Mouse (Mus musculus): ENCODE results near the gene Gucy2c.
"Not testable (repeated sequence)": the region's sequence is repeated elsewhere in the genome, so short reads cannot be mapped to it uniquely, and the experiment has no call there.

The Gucy2c gene

DNA sequence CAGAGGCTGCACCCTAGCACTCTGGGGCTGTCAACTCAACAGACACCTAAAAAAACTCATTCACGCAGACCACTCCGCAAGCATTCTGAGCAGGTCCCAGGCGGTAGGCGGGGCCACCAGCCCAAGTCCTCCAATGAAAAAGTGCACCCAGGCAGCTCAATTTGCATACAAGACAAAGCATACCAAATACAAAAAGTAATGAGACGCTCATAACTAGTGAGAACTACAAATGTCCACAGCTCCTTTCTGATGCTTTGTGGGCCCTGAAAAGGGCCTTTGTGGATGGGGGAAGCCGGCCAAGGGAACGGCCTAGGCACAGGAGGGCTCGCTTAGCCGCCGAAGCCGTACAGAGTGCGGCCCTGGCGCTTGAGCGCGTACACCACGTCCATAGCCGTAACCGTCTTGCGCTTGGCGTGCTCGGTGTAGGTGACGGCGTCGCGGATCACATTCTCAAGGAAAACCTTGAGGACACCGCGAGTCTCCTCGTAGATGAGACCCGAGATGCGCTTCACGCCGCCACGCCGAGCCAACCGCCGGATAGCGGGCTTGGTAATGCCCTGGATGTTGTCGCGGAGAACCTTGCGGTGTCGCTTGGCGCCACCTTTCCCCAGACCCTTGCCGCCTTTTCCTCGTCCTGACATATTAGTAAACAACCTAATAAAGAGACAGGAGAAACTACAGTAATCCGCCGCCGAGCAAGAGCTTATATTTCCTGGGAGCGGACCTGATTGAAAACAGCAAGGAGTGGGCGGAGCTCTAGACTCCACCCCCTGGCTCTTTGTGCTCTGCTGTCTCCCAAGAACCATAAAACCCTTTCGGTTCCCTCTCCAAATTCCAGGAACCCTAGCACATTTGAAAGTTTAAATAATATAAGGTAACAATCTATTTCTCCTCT is 22.4 kb upstream of the Gucy2c start, which contains the start of gene Hist4h4:
Hist4h4 (minus strand) TSS at position 677 of the 895 bp plus-strand sequence.
- peak; percentile 96 to 98 for DNase-seq (ENCODE audit: low spot score in 2 of 2)

DNA sequence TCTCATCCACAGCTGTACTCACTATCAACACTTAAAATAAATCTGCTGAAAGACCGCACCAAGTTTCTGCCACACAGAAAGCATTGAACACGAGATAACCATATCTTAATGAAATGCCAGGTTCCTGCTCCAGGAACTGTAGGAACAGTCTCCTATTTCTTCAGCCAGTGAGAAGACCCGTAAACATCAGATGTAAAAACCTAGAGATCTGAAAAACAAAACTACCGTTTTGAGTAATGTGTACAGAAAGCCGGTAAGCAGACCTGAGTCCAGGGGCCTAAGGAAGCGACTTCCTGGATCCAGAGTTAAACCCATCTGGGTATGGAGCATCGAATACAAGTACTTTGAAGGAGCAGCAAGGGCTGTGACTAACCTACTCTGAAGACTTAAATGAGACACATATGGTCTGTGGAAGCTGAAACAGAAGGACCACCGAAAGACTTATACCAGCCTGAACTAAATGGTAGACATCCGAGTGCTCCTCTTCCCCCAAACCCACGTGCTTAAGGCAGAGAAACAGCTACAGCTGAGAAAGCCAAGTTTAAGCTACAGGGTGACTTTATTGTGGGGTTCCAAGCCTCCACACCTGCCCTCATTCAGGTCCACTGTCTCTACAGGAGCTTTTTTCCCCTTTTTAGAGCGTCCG is 21.7 kb upstream of the Gucy2c start:
- DNase-seq (ENCODE audit: low spot score in 2 of 2), result no peak

DNA sequence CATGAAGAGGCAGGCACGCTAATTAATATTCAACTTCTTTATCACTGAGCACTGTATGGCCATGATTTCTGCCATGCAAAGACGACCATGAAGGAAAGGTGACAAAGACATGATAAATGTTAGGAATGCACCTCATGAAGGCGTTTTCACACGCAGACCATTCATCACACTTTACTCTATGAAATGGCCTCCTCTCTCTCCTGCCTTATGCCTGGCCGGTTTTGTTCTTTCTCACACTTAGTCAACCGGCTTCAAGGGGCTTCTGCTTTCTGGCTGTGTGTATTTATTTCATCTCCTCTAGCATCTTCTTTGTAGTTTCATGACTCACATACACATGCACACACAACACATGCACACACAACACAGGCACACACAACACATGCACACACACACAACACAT is 19.7 kb upstream of the Gucy2c start:
- DNase-seq (ENCODE audit: low spot score in 2 of 2), result no peak

DNA sequence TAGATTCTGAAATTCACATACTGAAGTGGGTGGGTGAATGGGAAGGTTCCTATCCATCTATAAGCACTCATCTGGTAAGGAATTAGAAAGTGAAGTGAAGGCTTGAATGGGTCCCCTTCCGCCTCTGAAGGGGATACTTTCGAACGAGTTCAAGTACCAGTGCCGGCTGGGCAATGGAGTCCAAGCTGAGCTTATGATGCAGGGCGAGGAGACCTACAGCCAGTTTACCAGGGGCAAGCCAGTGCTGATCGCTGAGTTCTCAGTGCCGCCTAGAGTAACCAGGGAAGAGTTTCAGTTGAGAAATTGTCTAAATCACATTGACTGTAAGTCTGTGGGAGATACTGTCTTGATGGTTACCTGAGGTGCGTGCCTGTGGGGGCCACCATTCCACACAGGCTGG is 19.1 kb upstream of the Gucy2c start:
- DNase-seq (ENCODE audit: low spot score in 2 of 2), result no peak

DNA sequence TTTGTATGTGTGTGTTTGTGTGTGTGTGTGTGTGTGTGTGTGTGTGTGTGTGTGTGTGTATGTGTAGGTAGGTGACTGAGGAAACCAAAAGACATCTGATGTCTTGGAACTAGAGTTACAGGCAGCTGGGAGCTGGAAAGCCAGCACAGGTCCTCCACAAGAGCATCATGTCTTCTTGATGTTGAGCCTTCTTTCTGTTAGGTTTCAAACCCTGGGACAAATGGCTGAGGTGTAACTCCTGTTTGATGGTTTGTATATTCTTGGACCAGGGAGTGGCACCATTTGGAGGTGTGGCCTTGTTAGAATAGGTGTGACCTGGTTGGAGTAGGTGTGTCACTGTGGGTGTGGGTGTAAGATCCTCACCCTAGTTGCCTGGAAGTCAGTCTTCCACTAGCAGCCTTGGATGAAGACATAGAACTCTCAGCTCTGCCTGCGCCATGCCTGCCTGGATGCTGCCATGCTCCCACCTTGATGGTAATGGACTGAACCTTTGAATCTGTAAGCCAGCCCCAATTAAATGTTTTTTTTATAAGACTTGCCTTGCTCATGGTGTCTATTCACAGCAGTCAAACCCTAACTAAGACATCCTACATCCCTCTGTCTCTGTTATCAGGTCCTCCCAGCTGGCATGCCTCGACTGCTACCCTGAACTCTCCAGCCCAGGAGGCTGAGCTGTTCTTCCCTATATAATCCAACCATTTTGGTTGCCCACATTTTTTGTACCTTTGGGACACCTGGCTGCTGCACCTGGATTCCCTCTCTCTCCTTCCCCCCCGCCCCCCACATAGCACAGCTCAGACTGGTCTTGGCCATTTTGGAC is 16.5 kb upstream of the Gucy2c start:
- not testable (repeated sequence) for DNase-seq (ENCODE audit: low spot score in 2 of 2)

DNA sequence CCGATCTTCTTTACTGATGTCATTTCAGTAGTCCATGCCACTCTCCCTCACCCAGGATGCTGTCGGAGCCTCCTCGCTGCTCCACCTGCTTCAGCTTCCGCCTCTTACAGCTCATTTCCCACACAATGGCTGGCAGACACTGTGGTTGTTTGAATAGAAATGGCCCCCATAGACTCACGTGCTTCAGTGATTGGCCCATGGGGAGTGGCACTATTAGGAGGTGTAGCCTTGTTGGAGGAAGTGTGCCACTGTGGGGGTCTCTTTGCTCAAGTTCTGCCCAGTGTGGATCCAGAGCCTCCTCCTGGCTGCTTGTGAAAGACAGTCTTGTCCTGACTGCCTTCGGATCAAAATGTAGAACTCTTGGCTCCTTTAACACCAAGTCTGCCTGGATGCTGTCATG is 14.3 kb upstream of the Gucy2c start:
- DNase-seq (ENCODE audit: low spot score in 2 of 2), result no peak

DNA sequence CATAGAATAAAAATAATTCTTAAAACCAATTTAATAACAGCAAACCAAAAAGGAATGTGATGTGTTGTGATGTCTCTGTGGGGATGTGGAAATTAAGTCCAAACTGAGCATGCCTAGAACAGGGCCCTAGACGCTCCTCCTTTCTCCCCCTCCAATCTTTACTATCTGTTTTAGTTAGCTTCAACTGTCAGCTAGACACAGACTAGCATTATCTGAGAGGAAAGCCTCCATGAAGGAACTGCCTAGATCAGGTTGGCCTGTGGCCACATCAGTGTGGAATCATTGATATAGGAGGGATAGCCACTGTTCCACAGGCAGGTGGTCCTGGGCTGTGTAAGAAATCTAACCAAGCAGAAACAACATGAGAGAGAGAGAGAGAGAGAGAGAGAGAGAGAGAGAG is 13.5 kb upstream of the Gucy2c start:
- no peak for DNase-seq (ENCODE audit: low spot score in 2 of 2)

DNA sequence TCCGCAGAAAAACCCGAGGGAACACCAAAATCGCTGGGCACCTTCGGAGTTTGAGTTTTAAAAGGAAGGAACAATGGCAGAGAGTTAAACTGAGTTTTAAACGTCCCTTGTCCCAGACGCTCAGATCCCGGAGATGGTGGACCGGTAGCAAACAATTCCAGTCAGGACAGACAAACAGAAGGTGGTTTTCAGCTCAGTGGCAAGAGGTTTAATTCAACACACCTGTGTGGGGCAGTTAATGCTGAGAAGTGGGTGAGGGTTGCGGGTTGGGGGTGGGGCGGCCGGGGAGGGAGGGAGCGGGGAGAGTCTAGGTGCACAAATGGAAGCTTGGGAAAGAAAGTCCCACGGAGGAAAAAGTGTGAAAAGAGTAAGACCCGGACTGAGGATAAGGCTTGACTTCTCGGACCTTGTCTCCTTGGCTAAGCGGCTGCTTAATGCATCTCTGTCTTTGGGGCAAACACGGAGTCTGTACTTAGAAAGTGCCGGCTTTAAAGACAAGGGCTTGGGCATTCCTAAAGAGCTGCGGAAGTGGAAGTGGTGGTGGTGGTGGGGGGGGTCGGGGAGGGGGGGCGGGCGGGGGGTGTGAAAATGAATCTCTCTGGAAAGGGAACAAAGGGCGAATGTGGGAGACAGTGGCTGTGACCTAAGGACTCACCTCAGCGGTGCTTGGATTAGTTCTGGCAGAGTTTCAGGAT is 12.4 kb upstream of the Gucy2c start:
- DNase-seq (ENCODE audit: low spot score in 2 of 2), result no peak

DNA sequence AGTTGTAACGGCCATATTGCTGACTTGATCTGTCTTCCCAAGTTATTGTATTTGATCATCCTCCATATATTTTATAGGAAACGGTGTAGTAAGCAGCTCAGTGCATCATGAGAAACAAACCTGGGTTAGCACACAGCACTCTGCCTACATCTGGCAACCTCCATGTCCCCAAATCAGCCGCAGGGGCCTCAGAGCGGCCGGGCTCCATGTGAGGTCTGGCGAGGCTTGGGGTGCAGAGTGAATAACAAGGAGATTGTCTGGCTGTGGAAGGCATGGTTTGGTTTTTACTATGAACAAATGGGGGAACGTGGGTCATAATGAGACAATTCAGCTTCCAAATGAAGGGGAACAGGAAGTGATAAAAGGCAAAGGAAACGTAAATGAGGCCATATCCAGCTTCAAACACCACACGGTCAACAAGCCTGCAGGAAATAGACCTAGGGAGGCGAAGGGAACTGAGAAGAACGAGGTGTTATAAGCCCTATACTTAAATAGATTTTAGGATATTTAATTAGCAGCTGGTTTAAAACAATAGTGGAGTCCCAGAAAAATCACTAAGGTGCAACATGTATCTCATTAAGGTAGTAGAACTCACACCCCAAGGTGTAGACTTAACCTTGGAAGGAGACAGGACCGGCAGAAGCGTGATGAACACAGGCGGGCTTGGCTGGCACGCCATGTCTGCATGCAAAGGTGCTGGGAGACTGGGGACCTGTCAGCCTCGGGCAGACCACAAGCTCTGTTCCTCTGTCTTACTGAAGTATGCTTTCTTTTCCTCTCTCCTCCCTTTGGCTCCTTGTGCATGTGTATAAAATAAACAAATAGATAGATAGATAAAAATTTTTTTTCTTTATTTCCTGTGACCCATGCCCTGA is 11.6 kb upstream of the Gucy2c start:
- DNase-seq (ENCODE audit: low spot score in 2 of 2), result no peak

DNA sequence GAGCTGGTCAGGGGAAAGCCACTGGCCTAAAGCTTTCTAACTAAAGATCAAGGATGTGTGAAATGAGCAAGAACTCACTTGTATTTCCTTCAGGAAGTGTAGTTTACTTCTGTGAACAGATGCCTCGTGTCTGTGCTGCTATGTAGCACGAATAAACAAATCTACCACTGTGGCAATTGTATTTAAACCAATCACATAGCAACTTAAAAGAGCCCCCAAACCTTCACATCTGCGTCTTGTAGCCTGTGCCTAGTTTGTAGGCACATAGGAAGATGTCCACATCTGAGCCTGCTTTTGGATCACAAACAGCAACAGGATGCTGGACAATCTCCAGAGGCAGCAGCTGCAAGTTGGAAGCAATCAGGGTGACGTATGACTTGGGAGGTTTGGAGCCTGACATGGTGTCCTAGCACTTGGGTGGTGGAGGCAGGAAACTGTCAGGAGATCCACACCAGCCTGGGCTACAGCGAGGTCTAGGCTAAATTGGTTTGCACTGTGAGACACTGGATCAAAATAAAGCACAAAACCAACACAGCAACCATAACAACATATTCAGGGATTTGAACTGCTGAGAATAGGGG is 7.9 kb upstream of the Gucy2c start:
- DNase-seq (ENCODE audit: low spot score in 2 of 2), result no peak

DNA sequence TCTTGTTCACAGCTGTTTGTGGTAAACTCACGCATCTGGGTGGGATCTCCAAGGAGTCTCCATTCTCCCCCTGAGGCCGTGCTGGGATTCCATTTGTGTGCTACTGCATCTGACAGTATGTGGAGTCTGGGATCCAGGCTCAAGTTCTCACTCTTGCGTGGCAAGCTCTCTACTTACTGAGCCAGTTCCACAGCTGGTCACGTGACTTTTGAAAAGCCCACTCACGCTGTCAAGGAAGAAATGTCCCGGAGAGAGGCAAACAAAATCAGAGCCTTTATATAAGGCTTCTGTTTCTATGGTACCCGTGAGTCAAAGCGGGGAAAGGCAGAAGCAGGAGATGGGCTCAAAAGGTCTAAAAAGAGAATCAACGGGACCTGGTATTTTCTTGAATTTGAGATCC is 1.2 kb upstream of the Gucy2c start:
- DNase-seq (ENCODE audit: low spot score in 2 of 2), result no peak

DNA sequence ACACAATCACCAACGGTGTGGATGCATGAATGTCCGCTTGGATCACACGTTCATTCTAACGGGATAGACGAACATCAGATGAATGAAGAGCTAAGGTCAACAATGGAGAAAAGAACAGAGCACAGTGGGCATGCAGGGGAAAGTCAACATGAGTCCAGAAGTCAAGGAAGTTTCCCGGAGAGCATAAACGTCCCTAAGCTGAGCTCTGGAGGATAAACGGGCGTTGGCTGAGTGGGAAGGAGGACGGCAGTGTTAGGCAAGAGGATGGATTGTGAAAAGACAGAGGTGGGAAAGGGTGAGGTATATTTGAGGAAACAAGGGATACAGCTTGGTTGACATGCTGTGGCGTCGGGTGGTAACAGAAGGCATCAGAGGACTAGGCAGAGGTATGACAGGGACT is 581 bp upstream of the Gucy2c start:
- DNase-seq (ENCODE audit: low spot score in 2 of 2), result no peak

DNA sequence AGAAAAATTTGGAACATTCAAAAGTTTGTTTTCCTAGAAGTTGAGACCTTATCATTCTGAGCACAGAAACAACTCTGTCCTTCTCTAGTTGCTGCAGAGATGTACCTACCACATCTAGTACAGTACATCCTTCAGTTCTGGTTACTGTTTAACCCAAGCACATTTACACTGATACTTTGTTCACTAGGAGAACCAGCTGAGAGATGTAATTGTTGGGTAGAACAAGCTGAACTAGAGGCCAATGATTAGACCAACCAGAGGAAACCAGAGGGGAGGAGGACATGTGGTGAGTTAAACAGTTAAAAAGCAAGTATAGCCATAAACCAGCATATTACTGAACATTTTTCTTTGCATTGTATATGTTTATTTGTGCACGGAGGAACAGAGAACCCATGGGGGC is 5.2 kb downstream of the Gucy2c start:
- DNase-seq (ENCODE audit: low spot score in 2 of 2), result no peak

DNA sequence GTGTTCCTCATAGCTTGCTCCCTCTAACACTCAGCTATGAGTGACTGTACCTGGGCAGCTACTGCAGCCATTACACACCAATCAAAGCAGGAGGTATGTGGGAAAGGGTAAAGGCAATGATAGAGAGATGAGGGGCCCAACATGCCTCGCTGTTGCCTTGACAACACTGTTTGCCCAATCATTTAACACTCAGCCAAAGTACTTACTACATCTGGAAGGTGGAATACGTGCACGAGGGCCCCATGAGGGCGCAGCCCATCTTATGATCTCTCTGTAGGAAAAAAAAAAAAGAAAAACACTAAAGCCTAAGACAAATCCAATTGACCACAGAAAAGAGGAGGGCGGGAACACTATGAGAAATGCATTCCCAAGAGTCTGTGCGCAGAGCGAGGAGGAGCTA is 11.7 kb downstream of the Gucy2c start:
- no peak for DNase-seq (ENCODE audit: low spot score in 2 of 2)

DNA sequence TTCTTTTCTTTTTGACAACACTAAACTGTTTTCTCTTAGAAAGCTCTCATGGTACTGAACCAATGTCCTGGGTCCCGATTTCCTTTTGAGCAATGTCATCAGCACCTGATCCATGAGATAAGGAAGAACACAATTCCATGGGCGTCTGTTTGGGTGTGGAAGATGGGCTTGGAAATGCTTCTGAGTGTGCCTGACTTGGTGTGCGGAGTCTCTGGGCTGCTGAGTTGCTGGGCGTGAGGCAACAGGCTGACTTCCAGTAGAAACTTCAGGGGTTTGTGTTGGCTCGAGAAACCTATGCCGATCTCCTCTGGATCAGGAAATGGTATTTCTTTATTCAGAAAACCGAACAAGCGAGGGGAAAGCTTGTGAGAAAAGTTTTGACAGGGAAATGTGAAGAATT is 12.4 kb downstream of the Gucy2c start:
- no peak for DNase-seq (ENCODE audit: low spot score in 2 of 2)

DNA sequence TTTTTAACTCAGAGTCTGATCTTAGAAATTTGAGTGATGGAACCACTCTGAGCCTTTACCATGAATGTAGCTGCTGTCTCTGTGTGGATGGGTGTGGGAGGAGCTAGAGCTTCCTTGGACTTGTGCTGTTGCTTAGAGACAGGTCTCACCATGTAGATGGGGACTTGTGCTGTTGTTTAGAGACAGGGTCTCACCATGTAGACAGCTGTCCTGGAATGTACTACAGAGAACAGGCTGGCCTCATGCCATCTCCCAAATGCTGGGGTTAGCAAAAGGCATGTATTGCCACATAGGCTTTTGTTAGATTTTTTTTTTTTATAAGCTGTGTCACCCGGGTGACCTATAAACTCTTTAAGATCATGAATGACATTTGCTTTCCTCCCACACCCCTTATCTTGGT is 17.7 kb downstream of the Gucy2c start:
- DNase-seq (ENCODE audit: low spot score in 2 of 2), result no peak

DNA sequence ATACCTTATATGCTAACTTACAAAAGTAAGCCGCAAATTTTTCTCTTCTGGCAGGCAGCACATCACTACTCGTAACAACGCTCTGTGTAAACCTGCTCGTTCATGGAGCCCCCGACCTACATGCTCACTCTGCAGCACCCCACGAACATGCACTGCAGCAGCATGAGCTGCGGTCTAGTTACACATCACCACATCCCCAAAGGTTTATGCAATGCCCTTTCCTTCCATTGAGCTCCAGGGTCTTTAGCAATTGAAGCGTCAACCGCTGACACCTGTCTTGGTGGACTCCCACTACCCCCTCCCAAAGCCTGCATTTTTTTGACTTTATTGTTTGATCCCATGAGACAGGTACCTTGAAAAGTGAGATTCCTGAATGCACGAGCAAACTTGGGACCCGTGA is 31.0 kb downstream of the Gucy2c start:
- no peak for DNase-seq (ENCODE audit: low spot score in 2 of 2)

DNA sequence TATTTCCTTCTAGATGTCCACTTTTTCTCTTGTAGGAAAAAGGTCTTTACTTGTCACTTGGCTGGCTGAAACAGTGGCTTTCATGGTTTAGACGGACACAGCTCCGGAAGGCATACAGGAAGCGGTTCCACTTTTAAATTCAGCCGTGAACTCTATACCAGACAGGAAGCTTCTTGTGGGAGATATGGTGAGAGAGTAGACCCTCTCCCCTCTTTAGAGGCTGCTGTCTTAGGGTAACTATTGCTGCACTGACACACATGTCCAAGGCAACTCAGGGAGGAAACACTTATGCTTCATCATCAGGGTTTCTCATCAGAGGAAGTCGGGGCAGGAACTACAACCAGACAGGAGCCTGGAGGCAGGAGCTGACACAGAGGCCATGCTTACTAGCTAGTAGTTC is 36.0 kb downstream of the Gucy2c start:
- no peak for DNase-seq (ENCODE audit: low spot score in 2 of 2)

DNA sequence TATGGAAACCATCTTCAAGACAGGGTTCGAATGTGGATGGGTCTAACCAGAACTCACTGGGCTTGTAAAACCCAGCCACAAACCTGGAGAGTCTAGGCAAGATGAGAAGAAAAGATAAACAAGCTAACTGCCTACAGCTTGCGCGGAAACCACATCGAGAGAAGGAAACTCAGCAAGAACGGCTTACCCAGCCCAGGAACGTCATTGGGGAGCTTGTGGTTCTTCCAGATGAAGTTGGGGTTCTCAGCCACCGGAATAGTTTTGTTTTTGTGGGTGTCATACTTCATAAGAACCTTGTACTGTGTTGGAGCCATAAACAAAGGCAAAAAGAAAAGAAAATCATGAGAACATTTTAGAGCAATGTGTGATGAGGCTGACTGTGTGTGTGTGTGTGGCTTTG is 37.8 kb downstream of the Gucy2c start:
- no peak for DNase-seq (ENCODE audit: low spot score in 2 of 2)

DNA sequence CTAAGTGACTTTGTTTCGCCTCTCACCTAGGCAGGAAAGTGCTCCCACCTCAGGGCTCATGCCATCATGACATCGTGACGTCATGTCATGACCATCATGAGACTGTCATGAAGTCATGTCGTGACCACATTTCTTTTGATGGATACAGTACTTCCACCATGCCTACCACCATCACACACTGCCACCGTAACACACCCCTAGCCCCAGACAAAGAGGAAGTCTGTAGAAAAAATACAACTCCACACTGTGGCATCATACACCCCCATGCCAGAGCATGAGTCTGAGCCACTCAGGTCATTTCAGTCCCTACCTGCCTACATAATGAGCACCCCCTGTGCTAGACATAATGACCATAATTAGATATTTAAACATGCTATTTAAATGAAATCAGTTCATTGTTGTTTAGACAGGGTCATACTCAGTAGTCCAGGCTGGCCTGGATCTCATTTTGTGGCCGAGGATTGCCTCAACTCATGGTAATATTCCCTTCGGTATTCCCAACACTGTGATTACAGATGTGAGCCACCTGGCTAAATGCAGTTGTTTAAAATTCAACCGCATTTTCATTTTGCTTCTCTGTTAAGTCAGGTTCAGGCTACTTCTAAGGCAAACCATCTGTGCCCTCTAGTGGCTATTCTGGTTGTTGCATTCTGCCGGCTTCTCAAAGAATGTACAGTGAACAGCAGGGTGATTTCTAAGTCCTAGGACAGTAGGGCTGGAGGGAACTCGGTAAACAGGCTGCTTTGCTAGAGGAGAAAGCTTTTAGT is 39.0 kb downstream of the Gucy2c start:
- peak; percentile 86 to 89 for DNase-seq (ENCODE audit: low spot score in 2 of 2)
